19 mouse cellular contexts compared by ENCODE assay signal in the genomic region with DNA sequence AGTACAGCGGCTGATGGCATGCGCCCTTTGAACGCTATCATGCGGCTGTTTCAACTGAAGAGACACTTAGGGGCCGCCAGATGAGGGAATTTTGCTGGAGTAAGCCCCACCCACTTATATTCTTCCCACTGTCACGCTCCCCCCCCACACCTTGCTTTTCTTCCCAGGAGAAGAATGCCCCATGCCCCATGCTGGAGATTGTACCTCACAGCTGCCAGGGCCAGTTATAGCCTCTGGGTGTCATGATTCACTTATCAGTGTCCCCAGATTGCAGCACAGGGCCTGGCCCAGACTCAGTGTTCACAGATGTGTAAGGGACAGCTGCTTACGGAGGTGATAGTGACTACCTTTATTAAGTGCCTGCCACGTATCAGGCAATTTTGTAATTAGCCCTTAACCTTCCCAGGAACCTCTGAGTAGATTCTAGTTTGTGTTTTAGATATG. TPM values are rescaled to one million over a fixed set of nuclear protein-coding genes. Genes with fewer than 3 reads are reported as not detected.
DNase-seq lines count a peak whose midpoint lies in the region; ATAC-seq lines count a peak whose summit lies in the region.
"Had no signal": no experiment of that assay in that cellular context is flagged by ENCODE, and none has a peak within 500 bp of the region (broad histone marks: within the 10 kb centered on the region; RNA-seq: fewer than 3 reads in every experiment).

No protein-coding gene starts in this region.

- H3K9me3 ChIP-seq in forebrain, embryonic 15.5 days = no peaks in the 10 kb centered on the region
- no peaks in the 10 kb centered on the region for H3K9me3 ChIP-seq in forebrain, embryonic 14.5 days (replicated peaks; ENCODE audit: control insufficient read depth, low read length)
- no peaks in the 10 kb centered on the region for H3K9me3 ChIP-seq in heart, embryonic 15.5 days (replicated peaks)
- no peaks in the 10 kb centered on the region for H3K9me3 ChIP-seq in heart, embryonic 16.5 days (replicated peaks; ENCODE audit: control insufficient read depth, low read length)
- H3K9me3 ChIP-seq in midbrain, embryonic 13.5 days = no peaks in the 10 kb centered on the region
- H3K9me3 ChIP-seq: neural tube, embryonic 13.5 days had no signal

- 0 out of 2 replicates have a peak overlapping the region, but pooled peaks have one; percentile 37 for H3K27ac ChIP-seq in forebrain, embryonic 15.5 days (replicated peaks)
- H3K27ac ChIP-seq in forebrain, embryonic 14.5 days (ENCODE audit: low read depth, low read length) = no peak overlapping the region
- peak overlapping the region; percentile 43 for H3K27ac ChIP-seq in heart, embryonic 15.5 days
- peak overlapping the region; percentile 36; the same call in 1 of the 2 replicates for H3K27ac ChIP-seq in heart, embryonic 16.5 days (ENCODE audit: low read length)
- H3K27ac ChIP-seq in midbrain, embryonic 13.5 days = peak overlapping the region; percentile 68

- H3K4me3 ChIP-seq in forebrain, embryonic 15.5 days = no peak overlapping the region
- no peak overlapping the region for H3K4me3 ChIP-seq in forebrain, embryonic 14.5 days (ENCODE audit: low read depth, low read length)
- no peak overlapping the region for H3K4me3 ChIP-seq in heart, embryonic 15.5 days
- H3K4me3 ChIP-seq in heart, embryonic 16.5 days (ENCODE audit: low read length) = no peak overlapping the region
- H3K4me3 ChIP-seq in midbrain, embryonic 13.5 days (replicated peaks) = no peak overlapping the region
- H3K4me3 ChIP-seq: erythroblast, embryonic 14.5 days; neural tube, embryonic 13.5 days had no signal

- ATAC-seq in forebrain, embryonic 15.5 days (replicated peaks) = no peak
- no peak for ATAC-seq in forebrain, embryonic 14.5 days
- peak; percentile 68 for ATAC-seq in heart, embryonic 15.5 days (replicated peaks; ENCODE audit: insufficient number of reproducible peaks, insufficient read depth, low FRiP score, low read depth)
- ATAC-seq in heart, embryonic 16.5 days (replicated peaks; ENCODE audit: extremely low read depth, insufficient read depth, low FRiP score) = peak; percentile 77
- no peak for ATAC-seq in midbrain, embryonic 13.5 days
- ATAC-seq: inflammation-experienced regulatory T-cells, adult 6 months; liver, postnatal 0 days had no signal

- peaks cover 13% of the 10 kb centered on the region for H3K4me1 ChIP-seq in forebrain, embryonic 15.5 days
- peaks cover 8% of the 10 kb centered on the region; the same call in 1 of the 2 replicates for H3K4me1 ChIP-seq in forebrain, embryonic 14.5 days (ENCODE audit: control insufficient read depth, insufficient read depth, low read length)
- H3K4me1 ChIP-seq in heart, embryonic 15.5 days (replicated peaks) = peaks cover 34% of the 10 kb centered on the region
- H3K4me1 ChIP-seq in heart, embryonic 16.5 days (ENCODE audit: control insufficient read depth, insufficient read depth, low read length) = peaks cover 15% of the 10 kb centered on the region
- peaks cover 16% of the 10 kb centered on the region for H3K4me1 ChIP-seq in midbrain, embryonic 13.5 days (replicated peaks)

- WGBS in forebrain, embryonic 15.5 days = 90% methylated on average over 8 of the region's 8 CpGs
- 88% methylated on average over 8 of the region's 8 CpGs for whole genome bisulfite sequencing in forebrain, embryonic 14.5 days
- 46% methylated on average over 8 of the region's 8 CpGs for WGBS in heart, embryonic 15.5 days
- WGBS in heart, embryonic 16.5 days = 49% methylated on average over 8 of the region's 8 CpGs
- WGBS in midbrain, embryonic 13.5 days = 88% methylated on average over 8 of the region's 8 CpGs

- peaks cover 70% of the 10 kb centered on the region for H3K36me3 ChIP-seq in forebrain, embryonic 15.5 days
- H3K36me3 ChIP-seq in forebrain, embryonic 14.5 days (ENCODE audit: control insufficient read depth, insufficient read depth, low read length) = peaks cover 89% of the 10 kb centered on the region
- H3K36me3 ChIP-seq in heart, embryonic 15.5 days = peaks cover 42% of the 10 kb centered on the region
- H3K36me3 ChIP-seq in heart, embryonic 16.5 days (ENCODE audit: control insufficient read depth, insufficient read depth) = peaks cover 44% of the 10 kb centered on the region
- peaks cover 94% of the 10 kb centered on the region for H3K36me3 ChIP-seq in midbrain, embryonic 13.5 days

- no peaks in the 10 kb centered on the region for H3K27me3 ChIP-seq in forebrain, embryonic 15.5 days
- no peaks in the 10 kb centered on the region for H3K27me3 ChIP-seq in forebrain, embryonic 14.5 days (replicated peaks; ENCODE audit: control insufficient read depth, insufficient read depth, low read length)
- H3K27me3 ChIP-seq in heart, embryonic 15.5 days = no peaks in the 10 kb centered on the region
- no peaks in the 10 kb centered on the region for H3K27me3 ChIP-seq in heart, embryonic 16.5 days (ENCODE audit: control insufficient read depth, insufficient read depth, low read length)
- no peaks in the 10 kb centered on the region for H3K27me3 ChIP-seq in midbrain, embryonic 13.5 days
- H3K27me3 ChIP-seq: neural tube, embryonic 13.5 days had no signal

- H3K4me2 ChIP-seq in forebrain, embryonic 15.5 days (replicated peaks) = no peak overlapping the region
- H3K4me2 ChIP-seq in forebrain, embryonic 14.5 days (ENCODE audit: low read length) = no peak overlapping the region
- no peak overlapping the region for H3K4me2 ChIP-seq in heart, embryonic 15.5 days
- no peak overlapping the region for H3K4me2 ChIP-seq in heart, embryonic 16.5 days (ENCODE audit: low read depth, low read length)
- H3K4me2 ChIP-seq in midbrain, embryonic 13.5 days (replicated peaks) = no peak overlapping the region
- H3K4me2 ChIP-seq: neural tube, embryonic 13.5 days had no signal

- no peak overlapping the region for H3K9ac ChIP-seq in forebrain, embryonic 15.5 days (replicated peaks)
- H3K9ac ChIP-seq in forebrain, embryonic 14.5 days (ENCODE audit: low read length) = no peak overlapping the region
- no peak overlapping the region for H3K9ac ChIP-seq in heart, embryonic 15.5 days
- no peak overlapping the region for H3K9ac ChIP-seq in heart, embryonic 16.5 days (ENCODE audit: low read length)
- no peak overlapping the region for H3K9ac ChIP-seq in midbrain, embryonic 13.5 days (replicated peaks)
- H3K9ac ChIP-seq: liver, postnatal 0 days; neural tube, embryonic 13.5 days had no signal

- no peak for DNase-seq in forebrain, embryonic 14.5 days (ENCODE audit: low spot score)
- DNase-seq in heart, postnatal 36 days = no peak
- DNase-seq in frontal cortex, postnatal 10 days (ENCODE audit: low spot score in 2 of 2) = no peak
- DNase-seq: adrenal gland, postnatal 10 days; B cell, adult 2 months; cerebellum, adult 18-20 months; cerebellum, postnatal 36 days; kidney, postnatal 4 days; liver; liver, postnatal 0 days; spleen, adult 18-20 months; thymus, adult 18-20 months had no signal

- intact Hi-C loops in heart, postnatal 36 days (cut with DNase I) = loop anchor here (5.0 kb wide), 1 partner anchor 328 kb away; no protein-coding TSS in a partner anchor

RNA-seq across cellular contexts. Expression of a gene that starts 17.6 kb away (rescaled TPM):
- polyA plus RNA-seq in forebrain, embryonic 15.5 days (2015; fragmentation: Nextera tagmentation; extraction: Ambion mirVana) = 140 TPM in 2 replicates
- polyA plus RNA-seq in forebrain, embryonic 14.5 days (2014; fragmentation: Nextera tagmentation; extraction: Ambion mirVana) = 154 and 185 TPM in 2 replicates
- 197 and 200 TPM in 2 replicates for polyA plus RNA-seq in heart, embryonic 15.5 days (2015; fragmentation: Nextera tagmentation; extraction: Ambion mirVana)
- 10 to 100 TPM; 58.6 to 68.7 TPM for total RNA-seq in heart, postnatal 36 days (2021)
- 216 and 249 TPM in 2 replicates for polyA plus RNA-seq in heart, embryonic 16.5 days (2015; fragmentation: Nextera tagmentation; extraction: Ambion mirVana)
- 93.2 and 105 TPM in 2 replicates for polyA plus RNA-seq in midbrain, embryonic 13.5 days (2015; fragmentation: Nextera tagmentation; extraction: Ambion mirVana)

Comparison
In these comparisons a context has a peak if more than half of its experiments do, and no peak if none do; other contexts are left out.
1. ATAC-seq: peak in heart, embryonic 15.5 days (single experiment) and heart, embryonic 16.5 days (single experiment); none in forebrain, embryonic 15.5 days (single experiment), forebrain, embryonic 14.5 days (single experiment) and midbrain, embryonic 13.5 days (single experiment).